Mouse (Mus musculus): Measurements from ENCODE around the gene Tbc1d4.

GRCm38 (mm10) chr14:101575651-101576050 lies 33.3 kb downstream of the Tbc1d4 start:
- TF ChIP-seq POLR2A (IDR thresholded peaks at IDR 0.05; ENCODE audit: insufficient read depth, low read length) (no peak), CTCF (IDR thresholded peaks at IDR 0.05; ENCODE audit: low read depth, low read length) (no peak), EP300 (IDR thresholded peaks at IDR 0.05; ENCODE audit: insufficient read depth, low read depth, low read length) (no peak)

All from ES-Bruce4 (cell line).